In genomic region chr6:17306602-17307325, GRCm38 (mm10) we compare ENCODE assay signal across 8 mouse cellular contexts. TPM values are rescaled to one million over a fixed set of nuclear protein-coding genes. Genes with fewer than 3 reads are reported as not detected.
DNase-seq lines count a peak whose midpoint lies in the region; ATAC-seq and TF ChIP-seq lines count a peak whose summit lies in the region.

No protein-coding gene starts in this region.

- peaks cover 15% of the 10 kb centered on the region for H3K27me3 ChIP-seq in forebrain, embryonic 14.5 days (replicated peaks; ENCODE audit: control insufficient read depth, insufficient read depth, low read length)
- H3K27me3 ChIP-seq in limb, embryonic 14.5 days (ENCODE audit: control insufficient read depth, insufficient read depth, low read length): peaks cover 10% of the 10 kb centered on the region; the same call in 1 of the 2 replicates
- peaks cover 25% of the 10 kb centered on the region for H3K27me3 ChIP-seq in midbrain, embryonic 15.5 days (replicated peaks)

- WGBS in forebrain, embryonic 14.5 days: 2% methylated on average over 18 of the region's 19 CpGs
- 0% methylated on average over 18 of the region's 19 CpGs for WGBS in limb, embryonic 14.5 days
- WGBS in midbrain, embryonic 15.5 days: 2% methylated on average over 18 of the region's 19 CpGs

- H3K27ac ChIP-seq in forebrain, embryonic 14.5 days (ENCODE audit: low read depth, low read length): no peak overlapping the region
- H3K27ac ChIP-seq in limb, embryonic 14.5 days (replicated peaks; ENCODE audit: low read depth, low read length): peak overlapping the region; percentile 55
- no peak overlapping the region for H3K27ac ChIP-seq in midbrain, embryonic 15.5 days

- H3K4me1 ChIP-seq in forebrain, embryonic 14.5 days (ENCODE audit: control insufficient read depth, insufficient read depth, low read length): peaks cover 13% of the 10 kb centered on the region
- peaks cover 6% of the 10 kb centered on the region for H3K4me1 ChIP-seq in limb, embryonic 14.5 days (ENCODE audit: control insufficient read depth, insufficient read depth, low read length)
- peaks cover 16% of the 10 kb centered on the region for H3K4me1 ChIP-seq in midbrain, embryonic 15.5 days

- no peaks in the 10 kb centered on the region for H3K9me3 ChIP-seq in forebrain, embryonic 14.5 days (replicated peaks; ENCODE audit: control insufficient read depth, low read length)
- H3K9me3 ChIP-seq in limb, embryonic 14.5 days (ENCODE audit: control insufficient read depth, low read length): no peaks in the 10 kb centered on the region
- H3K9me3 ChIP-seq in midbrain, embryonic 15.5 days: no peaks in the 10 kb centered on the region

- peak overlapping the region; percentile 60 for H3K9ac ChIP-seq in forebrain, embryonic 14.5 days (ENCODE audit: low read length)
- H3K9ac ChIP-seq in limb, embryonic 14.5 days (ENCODE audit: low read depth, low read length, severe bottlenecking): peak overlapping the region; percentile 62
- H3K9ac ChIP-seq in midbrain, embryonic 15.5 days: peak overlapping the region; percentile 46

- no peak for TF ChIP-seq POLR2A in limb, embryonic 14.5 days (IDR thresholded peaks at IDR 0.05; ENCODE audit: borderline replicate concordance, extremely low read depth, insufficient read depth, insufficient read length)

- ATAC-seq in forebrain, embryonic 14.5 days: peak; percentile 30
- ATAC-seq in hematopoietic stem cell, adult 5-6 weeks (replicated peaks in 1 of 2; ENCODE audit: insufficient read depth in 1 of 2, low FRiP score in 2 of 2, low TSS enrichment in 1 of 2, low read depth in 1 of 2, poor library complexity in 2 of 2, severe bottlenecking in 2 of 2): 0 out of 4 replicates have a peak, but pooled peaks have one; percentile 4 to 12
- peak; percentile 41; the same call in 1 of the 2 replicates for ATAC-seq in limb, embryonic 14.5 days (ENCODE audit: low FRiP score, low read depth)
- peak; percentile 61 for ATAC-seq in midbrain, embryonic 15.5 days (replicated peaks)

- DNase-seq in right cerebral cortex, postnatal 4 days: peak; percentile 24
- DNase-seq in right cerebral cortex, postnatal 25 days: no peak
- DNase-seq in forebrain, embryonic 14.5 days (ENCODE audit: low spot score): no peak
- no peak for DNase-seq in limb, embryonic 14.5 days (ENCODE audit: low spot score)
- DNase-seq in cerebellum, adult 11 months: no peak
- no peak for DNase-seq in right cerebral cortex, adult 2 months (ENCODE audit: low spot score in 2 of 2)

- H3K4me2 ChIP-seq in forebrain, embryonic 14.5 days (ENCODE audit: low read length): peak overlapping the region; percentile 87
- peak overlapping the region; percentile 92 for H3K4me2 ChIP-seq in limb, embryonic 14.5 days (replicated peaks; ENCODE audit: low read depth, low read length, severe bottlenecking)
- peak overlapping the region; percentile 93 for H3K4me2 ChIP-seq in midbrain, embryonic 15.5 days

- peak overlapping the region; percentile 40 for H3K4me3 ChIP-seq in forebrain, embryonic 14.5 days (ENCODE audit: low read depth, low read length)
- peak overlapping the region; percentile 50 for H3K4me3 ChIP-seq in limb, embryonic 14.5 days (replicated peaks; ENCODE audit: low read length)
- peak overlapping the region; percentile 46 for H3K4me3 ChIP-seq in midbrain, embryonic 15.5 days

- no peaks in the 10 kb centered on the region for H3K36me3 ChIP-seq in forebrain, embryonic 14.5 days (ENCODE audit: control insufficient read depth, insufficient read depth, low read length)
- H3K36me3 ChIP-seq in limb, embryonic 14.5 days (ENCODE audit: control insufficient read depth, insufficient read depth, low read length): no peaks in the 10 kb centered on the region
- H3K36me3 ChIP-seq in midbrain, embryonic 15.5 days (replicated peaks): no peaks in the 10 kb centered on the region

RNA-seq across cellular contexts. Expression of gene Cav1, which starts 0.6 kb away (rescaled TPM):
- polyA plus RNA-seq in forebrain, embryonic 14.5 days (2014; fragmentation: Nextera tagmentation; extraction: Ambion mirVana): 32.3 and 40.3 TPM in 2 replicates
- 3.2 TPM in 1 of 2 replicates, not detected in the other for total RNA-seq in hematopoietic stem cell, adult 5-6 weeks (2017)
- 94.5 and 97.7 TPM in 2 replicates for polyA plus RNA-seq in limb, embryonic 14.5 days (2012; rRNA removed)
- polyA plus RNA-seq in limb, embryonic 14.5 days (2014; fragmentation: Nextera tagmentation; extraction: Ambion mirVana): 145 and 172 TPM in 2 replicates
- 25.5 and 26.8 TPM in 2 replicates for polyA plus RNA-seq in midbrain, embryonic 15.5 days (2015; fragmentation: Nextera tagmentation; extraction: Ambion mirVana)

RNA-seq across cellular contexts. Expression of gene Cav2, which starts 25.8 kb away (rescaled TPM):
- polyA plus RNA-seq in forebrain, embryonic 14.5 days (2014; fragmentation: Nextera tagmentation; extraction: Ambion mirVana): 12.1 and 14.3 TPM in 2 replicates
- 8.4 and 8.6 TPM in 2 replicates for total RNA-seq in hematopoietic stem cell, adult 5-6 weeks (2017)
- polyA plus RNA-seq in limb, embryonic 14.5 days (2012; rRNA removed): 7.6 and 8.6 TPM in 2 replicates
- polyA plus RNA-seq in limb, embryonic 14.5 days (2014; fragmentation: Nextera tagmentation; extraction: Ambion mirVana): 18.6 TPM in 2 replicates
- polyA plus RNA-seq in midbrain, embryonic 15.5 days (2015; fragmentation: Nextera tagmentation; extraction: Ambion mirVana): 12.0 and 13.4 TPM in 2 replicates

Comparison
In these comparisons a context has a peak if more than half of its experiments do, and no peak if none do; other contexts are left out.
1. ATAC-seq: peak in every context shown above with its lines; median percentile 61 in midbrain, embryonic 15.5 days; 41 in limb, embryonic 14.5 days; 30 in forebrain, embryonic 14.5 days; 8 in hematopoietic stem cell, adult 5-6 weeks.